Mouse (Mus musculus) fibroblast of lung, adult 2 months (primary cell): ENCODE measurements at regions not wholly inside any gene's neighbourhood (a gene's known extent, or its start where the extent isn't known, plus 50 kb on each side); places are given as distances from the start of the nearest gene placed in this dataset.

Experiments used
- DNase-seq: peaks from one replicate; pipeline ENCODE4 v3.0.0-alpha.2; 2011; ENCODE audit warnings: low read depth

DNA sequence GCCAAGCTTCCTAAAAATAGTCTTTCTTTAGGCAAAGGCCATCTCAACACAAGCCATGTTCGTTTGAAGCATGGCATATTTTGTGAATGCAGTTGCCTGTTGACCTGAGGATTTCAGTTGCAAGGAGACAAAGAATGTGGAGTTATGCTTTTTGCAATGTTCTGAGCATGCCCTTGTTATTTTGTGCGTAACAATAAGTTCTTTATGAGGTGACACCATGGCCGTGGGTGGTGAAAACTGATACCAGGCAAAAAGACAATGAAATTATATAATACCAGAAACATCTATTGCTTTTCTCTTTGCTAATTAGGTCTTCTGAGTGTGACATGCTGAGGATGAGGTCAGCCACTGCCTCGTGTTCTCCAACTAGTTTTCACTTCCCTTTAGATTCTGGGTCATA is 236.4 kb downstream of the Ttc32 start:
- no peak for DNase-seq

DNA sequence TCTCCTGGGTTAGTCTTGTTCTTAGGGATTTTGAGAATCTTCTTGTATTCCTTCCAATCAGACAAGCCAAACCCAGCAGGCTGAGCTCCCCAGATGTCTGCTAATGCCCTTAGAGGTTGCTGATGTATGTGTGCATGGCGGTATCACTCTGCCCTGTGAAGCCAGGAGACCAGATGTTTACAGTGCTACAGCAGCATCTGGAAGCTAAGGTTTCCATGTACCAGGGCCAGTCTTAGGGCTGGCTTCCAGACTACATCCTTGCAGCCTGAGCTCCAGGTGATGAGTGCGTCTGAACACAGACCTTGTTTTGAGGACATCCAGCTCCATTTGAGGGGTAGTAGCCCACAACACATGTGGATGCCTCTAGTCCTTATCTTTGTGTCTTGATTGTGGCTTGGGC is 241.7 kb downstream of the Ttc32 start:
- DNase-seq = no peak

DNA sequence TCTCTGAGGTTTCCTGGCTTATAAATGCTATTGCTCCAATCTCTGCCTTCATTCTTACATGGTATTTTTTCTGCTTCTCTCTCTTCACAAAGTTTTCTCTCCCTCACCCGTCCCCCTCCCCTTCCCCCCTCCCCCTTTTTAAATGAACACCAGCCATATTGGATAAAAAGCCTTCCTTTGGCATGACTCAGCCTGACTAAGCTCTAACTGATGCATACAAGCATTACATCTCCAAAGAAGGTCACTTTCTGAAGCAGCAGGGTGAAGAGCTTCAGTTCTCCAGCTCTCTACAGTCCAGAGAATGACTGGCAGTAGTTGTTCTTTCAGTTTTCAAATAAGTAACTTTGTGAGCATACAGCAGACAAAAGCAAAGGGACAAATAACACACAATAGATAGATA is 244.4 kb downstream of the Ttc32 start:
- DNase-seq = no peak

DNA sequence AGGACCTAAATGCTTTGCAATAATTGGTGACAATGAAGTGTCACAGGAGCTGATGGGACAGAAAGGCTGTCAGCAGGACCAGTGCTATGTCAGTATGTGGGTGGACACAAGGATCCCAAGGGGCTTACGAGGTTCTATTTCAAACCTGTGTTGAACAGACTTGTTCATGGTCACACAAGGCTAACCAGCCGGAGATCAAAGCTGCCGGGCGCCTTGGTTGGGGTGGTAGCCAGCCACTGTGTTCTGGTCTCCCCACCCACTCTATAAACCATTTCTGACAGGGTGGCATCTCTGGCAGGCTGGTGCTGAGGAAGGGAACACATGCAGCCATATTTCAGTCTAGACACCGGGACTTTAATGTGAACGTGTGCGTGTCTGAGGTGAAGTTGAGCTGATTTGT is 245.9 kb downstream of the Ttc32 start:
- no peak for DNase-seq

DNA sequence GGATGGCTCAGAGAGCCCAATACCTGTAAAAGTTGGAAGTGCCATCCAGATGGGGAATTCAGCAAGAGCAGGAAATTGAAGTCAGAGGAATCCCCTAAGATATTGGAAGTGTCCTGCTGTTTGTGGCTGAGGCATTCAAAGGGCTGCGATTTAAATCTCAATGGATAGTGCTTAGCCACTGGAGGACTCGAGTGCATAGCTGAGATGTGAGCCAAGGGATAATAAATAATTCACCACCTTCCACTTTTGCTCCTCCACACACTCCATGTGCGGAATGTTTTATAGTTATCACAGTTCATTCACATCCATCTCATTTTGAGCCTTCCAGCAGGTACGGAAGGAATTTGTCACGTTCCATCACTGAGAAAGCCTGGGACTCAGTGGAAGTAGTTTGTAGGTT is 248.9 kb downstream of the Ttc32 start:
- DNase-seq = no peak

DNA sequence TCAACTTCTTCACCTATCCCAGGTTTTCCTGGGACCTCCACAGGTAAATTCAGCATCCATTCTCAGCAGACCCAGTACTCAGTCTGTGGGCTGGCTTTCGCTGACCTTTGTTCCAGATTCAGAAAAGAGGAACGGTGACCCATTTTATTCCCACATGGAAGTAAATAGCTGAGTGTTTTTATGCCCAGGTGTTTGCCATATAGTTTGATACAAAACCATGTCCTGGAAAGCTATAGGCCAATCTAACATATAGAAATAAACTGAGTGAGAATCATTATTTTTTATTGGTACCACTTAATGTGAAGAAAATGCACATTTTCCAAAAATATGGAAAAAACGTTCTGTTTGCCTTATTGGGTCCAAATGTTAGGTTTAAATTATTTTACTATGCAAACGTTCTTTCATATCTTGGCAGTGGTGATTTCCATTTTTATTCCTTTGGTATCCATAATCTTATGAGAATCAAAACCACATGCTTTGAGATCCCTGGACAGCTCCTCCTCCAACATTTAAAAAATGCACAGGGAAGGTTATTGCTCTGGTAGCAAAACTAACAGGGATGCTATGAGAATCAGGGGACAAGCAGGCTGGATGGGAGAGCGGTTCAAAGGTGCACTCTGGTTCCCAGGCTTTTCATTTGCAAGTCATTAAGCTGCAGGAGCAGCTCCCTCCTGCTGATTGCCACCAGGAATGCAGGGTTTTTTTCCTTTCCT is 250.3 kb downstream of the Ttc32 start:
- DNase-seq = no peak

DNA sequence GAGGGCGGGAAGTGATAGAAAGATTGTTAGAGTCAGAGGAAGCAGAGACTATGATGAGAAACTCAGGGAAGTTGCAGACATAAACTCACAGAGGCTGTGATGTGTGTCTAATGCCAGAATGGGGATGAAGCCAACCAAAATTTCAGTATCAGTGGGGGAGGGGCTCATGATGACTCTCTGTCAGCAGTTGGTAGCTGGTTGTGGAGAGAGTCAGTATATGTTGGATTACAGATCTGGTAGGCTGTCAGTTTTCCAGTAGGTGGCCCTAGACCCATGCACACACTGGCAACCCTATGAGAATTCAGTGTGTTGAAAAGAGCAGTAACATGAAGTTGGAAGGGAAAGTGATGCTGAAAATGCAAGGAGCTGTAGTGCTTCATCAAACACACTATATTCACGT is 257.5 kb downstream of the Ttc32 start:
- DNase-seq = no peak

DNA sequence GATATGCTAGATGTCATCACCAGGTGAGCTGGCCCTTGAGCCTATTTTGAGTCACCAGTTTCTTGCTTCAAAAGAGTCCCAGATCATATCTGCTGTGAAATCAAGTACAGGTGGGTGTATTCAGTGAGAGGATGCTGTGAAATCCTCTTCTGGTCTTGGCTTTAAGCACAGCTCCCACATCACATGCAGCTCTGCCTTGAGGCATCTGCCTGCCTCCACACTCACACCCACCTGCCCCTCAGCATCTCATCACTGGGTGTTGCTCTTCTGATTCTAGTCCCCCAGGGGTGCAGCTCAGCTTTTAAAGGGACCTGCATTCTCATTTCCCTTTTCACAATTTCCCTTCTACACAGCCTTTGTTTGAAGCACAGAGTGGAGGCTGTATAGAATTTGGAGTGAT is 262.9 kb downstream of the Ttc32 start:
- DNase-seq = no peak

DNA sequence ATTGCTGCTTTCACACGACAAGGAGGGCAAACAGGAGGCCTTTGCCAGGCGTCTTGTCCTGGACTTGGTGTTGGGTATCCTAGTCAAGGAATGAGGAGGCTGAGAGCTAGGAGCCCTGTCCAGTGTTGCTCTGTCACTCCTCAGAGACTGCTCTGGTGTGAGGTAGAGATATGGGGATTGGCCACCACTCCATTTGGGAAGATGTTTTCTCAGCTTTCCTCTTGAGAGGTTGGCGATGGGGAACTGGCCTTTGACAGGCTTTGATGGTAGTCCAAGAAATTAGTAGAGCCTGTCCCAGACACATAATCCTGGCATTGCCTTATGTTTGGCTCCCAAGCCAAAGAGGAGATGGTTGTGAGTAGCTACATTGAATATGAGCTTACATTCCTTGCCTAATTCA is 265.4 kb downstream of the Ttc32 start:
- no peak for DNase-seq

DNA sequence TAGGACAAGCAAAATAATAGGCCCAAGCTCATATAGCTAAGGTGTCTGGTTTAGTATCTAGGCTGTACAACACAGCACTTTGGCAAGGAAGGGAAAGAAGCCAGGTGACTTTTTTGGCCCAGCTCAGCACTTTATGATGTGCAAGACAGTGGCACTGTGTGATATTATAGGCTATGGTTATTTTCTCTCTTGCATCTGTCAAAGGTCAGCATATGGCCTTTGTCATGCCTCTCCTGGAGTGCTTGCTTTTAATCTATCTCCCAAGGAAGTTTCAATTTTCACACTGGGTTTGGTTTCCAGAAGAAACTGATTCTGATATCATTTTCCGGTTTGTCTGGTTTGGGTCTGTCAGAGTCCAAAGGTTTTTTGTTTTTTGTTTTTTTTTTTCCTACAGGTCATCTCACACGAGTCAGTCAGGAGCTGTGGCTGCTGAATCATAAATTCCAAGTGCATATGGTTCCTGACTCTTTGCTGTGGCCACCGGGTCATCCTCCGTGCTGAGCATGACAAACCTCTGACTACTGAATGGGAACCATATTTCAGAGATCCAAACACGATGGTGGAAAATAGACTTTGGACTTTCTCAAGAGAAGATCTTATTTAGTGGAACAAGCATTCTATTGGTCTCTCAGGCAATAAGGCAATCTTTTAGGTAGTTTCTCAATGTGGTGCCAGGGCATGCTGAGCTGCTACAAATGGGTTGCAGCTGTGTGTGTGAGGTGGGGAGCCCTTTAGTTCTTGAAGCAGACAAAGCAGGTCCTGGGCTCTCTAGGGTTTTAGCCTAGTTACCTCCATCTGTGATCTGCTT is 269.3 kb downstream of the Ttc32 start:
- DNase-seq = peak; percentile 76

DNA sequence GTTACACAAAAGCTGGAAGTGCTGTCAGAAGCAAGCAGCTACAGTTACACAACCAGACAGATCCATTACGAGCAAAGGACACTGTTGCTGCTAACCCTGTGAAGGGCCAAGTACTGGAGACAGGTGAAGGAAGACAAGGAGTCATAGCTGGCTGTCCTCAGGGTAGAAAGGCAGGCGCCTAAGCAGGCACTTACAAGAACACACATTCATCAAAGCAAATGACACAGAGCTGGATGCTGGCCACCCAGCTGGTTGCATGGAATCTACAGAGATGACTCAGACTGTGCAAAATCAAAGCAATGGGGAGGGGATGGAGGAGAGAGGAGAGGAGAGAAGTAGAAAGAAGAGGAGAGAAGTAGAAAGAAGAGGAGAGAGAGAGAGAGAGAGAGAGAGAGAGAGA is 265.8 kb upstream of the Osr1 start:
- peak; percentile 85 for DNase-seq

DNA sequence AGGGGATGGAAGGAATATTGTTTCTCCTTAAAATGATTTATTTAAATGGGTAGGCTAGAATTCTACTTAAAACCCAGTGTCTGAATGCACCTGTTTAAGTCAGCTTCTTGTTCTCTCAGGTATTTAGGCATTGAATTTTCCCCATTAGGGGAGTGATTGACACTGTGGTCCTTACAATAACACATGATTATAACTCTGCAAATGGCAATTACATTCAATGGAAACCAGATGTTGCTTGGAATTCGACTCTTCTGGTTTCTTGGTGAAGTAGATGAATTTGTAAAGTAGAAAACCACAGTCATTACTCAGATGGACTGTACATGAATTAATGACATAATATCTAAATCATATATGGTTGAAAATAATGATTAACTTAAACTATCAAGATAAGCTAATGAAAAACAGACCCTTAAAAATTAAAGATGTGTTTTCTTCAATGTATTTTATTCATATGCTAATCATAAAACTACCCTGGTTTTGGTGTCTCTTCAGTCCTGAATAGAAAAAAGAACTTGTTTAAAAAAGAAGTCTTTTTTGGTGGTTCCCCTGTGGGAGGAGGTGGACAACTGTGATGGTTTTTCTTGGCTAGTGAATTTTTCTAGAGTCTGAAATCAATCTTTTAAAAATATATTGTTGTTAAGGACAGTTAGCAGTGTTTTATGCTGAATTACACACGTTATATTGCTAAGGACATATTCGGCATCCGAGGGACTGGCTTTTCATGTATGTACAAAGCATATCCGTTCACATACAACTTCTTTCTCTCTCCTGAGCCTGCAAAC is 231.8 kb upstream of the Osr1 start:
- peak; percentile 25 for DNase-seq

DNA sequence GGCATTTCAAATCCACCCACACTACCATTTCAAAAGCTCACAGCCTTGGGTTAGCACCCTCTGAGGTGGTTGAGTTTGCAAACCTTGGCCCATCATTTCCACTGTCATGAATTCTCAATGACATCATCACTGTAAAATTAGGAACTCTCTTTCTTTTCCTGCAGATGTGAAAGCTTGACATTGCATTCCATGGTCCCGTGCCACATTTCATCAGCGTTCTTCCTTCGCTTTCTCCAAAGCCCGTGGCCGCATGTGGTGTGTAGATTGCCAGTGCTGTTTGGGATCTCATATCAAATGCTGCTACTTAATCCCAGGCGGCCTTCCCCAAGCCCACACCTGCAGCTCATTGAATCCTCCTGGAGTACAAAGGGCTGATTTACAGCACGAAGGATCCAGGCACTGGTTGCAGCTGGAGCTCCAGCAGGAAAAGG is 231.1 kb upstream of the Osr1 start:
- peak; percentile 25 for DNase-seq

DNA sequence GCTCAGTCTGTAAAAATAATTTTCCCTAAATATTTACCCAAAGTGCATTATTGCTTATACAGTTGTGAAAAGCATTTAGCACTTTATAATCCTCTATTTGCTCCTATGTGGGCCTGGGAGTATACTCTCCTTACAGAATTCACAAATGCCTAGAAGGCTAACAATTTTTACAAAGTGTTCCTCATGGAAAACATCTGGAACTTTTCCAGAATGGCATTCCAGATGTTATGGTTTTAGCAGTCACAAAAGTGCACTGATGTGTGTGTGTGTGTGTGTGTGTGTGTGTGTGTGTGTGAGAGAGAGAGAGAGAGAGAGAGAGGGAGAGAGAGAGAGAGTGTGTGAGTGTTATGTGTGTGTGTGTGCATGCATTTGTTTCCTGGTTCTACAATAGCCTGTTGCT is 229.1 kb upstream of the Osr1 start:
- no peak for DNase-seq

DNA sequence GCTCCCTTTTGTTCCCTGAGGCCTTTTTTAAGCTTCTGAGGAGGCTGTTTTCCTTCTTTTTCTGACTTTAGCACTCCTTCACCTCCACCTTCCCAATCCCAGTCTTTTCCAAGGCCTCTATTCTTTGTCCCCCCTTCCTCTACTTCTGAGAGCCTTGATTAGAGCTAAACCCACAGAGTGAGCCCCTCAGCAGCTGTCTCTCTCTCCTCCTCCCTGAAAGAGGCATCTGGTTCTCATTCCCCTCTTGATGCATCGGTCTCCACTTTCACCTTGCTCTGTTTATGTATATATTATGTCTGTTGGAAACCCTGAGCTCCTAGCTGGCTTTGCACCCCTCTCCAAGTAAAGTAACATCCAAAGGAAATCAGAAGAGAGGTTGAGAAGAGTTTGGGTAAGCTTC is 224.6 kb upstream of the Osr1 start:
- no peak for DNase-seq

DNA sequence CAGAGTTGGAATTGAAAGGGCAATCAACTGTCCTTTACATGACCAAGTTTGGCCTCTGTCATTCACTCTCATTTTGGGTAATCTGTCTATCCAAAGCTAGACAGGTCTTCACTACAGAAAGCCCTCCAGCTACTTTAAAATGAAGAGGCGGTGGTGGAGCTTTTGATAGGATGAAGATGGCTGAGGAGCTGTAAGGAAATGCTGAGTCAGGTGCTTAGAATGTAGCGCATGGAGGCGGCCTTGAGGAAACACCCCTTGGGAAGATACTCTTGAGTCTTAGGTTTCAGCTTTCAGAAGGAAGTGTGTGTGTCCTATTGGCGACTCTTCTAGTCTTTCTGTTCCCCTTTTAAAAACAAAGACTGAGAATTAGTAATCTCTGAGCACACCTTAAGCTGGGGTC is 214.4 kb upstream of the Osr1 start:
- DNase-seq = no peak

DNA sequence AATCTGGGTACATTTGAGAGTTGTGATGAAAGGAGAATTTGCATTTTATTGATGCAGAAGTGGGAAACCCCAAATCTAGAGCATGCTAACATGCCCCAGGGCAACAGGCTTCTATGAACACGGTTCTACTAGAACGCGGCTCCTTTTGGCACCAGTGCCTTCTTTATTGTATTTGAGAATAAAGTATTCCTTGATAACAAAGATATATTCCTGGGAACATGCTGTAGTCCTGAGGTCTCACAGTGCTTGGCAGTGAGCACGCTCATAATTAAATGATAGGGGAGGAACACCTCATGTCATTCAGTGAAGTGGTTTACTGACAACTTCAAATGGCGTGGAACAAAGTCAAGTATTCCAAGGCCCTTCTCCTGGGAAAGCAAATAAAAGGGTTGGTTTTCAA is 212.1 kb upstream of the Osr1 start:
- DNase-seq = no peak

DNA sequence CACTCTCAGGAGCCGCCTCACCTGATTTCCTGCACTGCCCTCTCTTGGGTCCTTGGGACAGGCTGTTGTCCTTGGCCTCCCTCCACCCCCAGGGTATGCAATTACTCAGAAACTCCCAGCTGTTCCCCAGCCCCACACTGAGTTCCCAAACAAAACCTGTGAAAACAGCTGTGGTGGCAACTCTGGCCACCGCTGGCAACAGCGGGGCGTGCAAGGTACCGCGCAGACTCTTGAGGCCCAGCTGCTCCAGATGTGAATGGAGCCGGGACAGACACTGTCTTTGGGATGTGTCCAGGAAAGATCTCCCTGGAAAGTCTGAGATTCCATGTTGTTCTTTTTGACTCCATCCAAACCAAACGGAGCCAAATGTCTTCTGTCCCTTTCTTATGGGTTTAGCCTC is 211.0 kb upstream of the Osr1 start:
- DNase-seq = no peak

DNA sequence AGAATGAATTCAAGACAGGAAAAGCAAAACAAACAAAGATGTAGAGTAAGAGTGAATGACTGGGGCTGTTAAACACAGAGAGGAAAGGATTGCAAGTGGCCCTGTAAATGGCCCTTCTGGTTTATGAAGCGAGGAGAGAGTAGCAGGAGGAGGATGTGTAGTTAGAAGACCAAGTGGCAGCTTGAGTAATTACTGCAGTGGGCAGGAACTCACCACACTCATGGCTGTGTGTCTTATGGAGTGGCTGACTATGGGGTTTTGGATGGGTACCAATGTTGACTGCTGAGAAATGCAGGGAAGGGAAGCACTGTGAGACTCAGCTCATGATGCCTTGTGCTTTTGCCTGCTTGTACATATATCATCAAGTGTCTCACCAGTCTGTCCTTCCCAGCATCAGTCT is 204.0 kb upstream of the Osr1 start:
- no peak for DNase-seq

DNA sequence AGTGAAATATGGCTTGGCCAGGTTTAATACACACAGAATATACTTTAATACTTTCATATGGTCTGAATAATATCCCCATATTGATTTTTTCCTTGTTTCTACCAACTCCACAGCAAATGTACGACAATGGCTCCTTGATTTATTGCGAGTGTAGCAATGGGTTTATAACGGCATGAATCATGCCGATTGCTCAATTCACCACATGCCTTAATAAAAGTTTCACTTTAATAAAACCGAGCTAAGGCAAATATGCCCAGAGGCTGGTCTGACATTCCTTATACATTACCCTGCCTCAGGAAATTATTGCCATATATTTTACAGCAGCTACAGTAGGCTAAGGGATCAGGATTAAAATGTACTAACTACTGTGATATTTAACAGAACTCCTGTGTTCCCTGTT is 201.2 kb upstream of the Osr1 start:
- peak; percentile 66 for DNase-seq

DNA sequence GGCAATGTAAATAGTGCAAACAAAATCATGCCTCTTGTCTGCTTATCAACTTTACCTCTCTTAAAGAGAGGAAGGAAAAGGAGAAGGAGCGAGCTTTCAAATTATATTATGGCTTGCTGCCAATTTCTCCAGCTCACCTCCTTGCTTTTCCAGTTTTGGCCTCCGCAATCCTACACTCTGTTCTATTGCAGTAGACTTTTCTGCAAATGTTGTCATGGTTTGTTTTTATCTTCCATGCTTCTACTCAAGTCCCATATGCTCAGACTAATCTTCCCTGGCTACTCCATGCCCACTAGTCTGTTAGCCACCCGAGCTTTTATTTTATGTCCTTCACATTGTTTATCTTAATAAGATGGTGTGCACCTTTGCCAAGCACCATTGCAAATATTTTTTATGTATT is 168.0 kb upstream of the Osr1 start:
- no peak for DNase-seq

DNA sequence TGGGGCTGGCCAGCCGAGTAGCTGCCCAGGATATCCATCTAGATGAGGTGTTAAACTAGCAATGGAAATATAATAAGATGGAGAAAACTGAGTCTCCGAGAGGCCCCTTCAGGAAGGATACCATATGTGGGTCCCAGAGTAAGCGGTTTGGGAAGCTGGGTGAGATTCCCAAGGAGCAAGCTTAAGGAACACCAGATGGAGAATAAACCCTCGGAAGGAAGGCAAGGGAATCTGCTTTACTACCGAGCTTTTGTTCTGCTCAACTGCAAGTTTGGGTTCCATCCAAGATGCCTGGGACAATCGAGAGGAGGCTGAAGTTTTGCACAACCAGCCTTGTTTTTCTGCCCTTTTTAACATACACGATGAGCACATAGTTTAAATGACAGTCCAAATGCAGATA is 164.9 kb upstream of the Osr1 start:
- no peak for DNase-seq

DNA sequence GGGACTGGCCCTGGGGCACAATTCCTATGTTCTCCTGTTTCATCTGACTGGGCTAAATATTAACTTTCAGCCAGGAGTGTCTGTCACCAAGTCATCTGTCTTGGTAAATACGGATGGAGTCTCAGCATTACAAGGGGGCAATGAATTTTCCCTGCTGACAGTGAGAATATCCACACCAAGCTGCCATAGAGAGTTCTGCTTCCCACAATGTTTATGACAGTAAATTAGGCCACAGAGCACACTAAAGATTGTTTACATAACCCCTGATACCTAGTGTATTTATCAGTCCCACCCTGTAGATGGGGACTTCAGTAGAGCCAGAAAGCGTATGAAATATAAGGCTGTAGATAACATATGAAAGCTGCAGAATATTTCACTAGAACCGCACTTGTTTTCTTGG is 150.6 kb upstream of the Osr1 start:
- no peak for DNase-seq
